Mouse (Mus musculus) forebrain, embryonic 14.5 days (tissue): ENCODE results near the gene Lrmda. TPM values are rescaled to one million over a fixed set of nuclear protein-coding genes. Genes with fewer than 3 reads are reported as not detected.
A peak's percentile ranks its signal among the peaks of the same experiment; 100 is the strongest.

ENCODE experiments used
- ATAC-seq: fragments of 200-750 bp; cut with Nextera tagmentation; 2 replicates; pipeline ENCODE4 v1.8.0; 2017; ENCODE audit warnings: mild to moderate bottlenecking, moderate library complexity
- DNase-seq: peaks from one replicate; pipeline ENCODE4 v3.0.0-alpha.2; 2015; ENCODE audit warnings: low spot score
- H3K27ac ChIP-seq: fragments of 300-500 bp; sonication (generic); 2 replicates; pipeline ENCODE4 v1.5.1; 2014; ENCODE audit warnings: low read depth, mild to moderate bottlenecking, control low read depth, low read length, moderate library complexity
- H3K27me3 ChIP-seq: fragments of 300-500 bp; sonication (generic); replicated peaks from 2 replicates; pipeline ENCODE4 v1.6.1; 2014; ENCODE audit warnings: low read length, control low read depth, mixed read lengths; ENCODE audit not compliant: control insufficient read depth, insufficient read depth
- H3K36me3 ChIP-seq: fragments of 300-500 bp; sonication (generic); 2 replicates; pipeline ENCODE4 v1.6.1; 2014; ENCODE audit warnings: low read length, control low read depth; ENCODE audit not compliant: control insufficient read depth, insufficient read depth
- H3K4me1 ChIP-seq: fragments of 300-500 bp; sonication (generic); 2 replicates; pipeline ENCODE4 v1.6.1; 2014; ENCODE audit warnings: antibody characterized with exemption, low read length, control low read depth; ENCODE audit not compliant: control insufficient read depth, insufficient read depth
- H3K4me2 ChIP-seq: fragments of 300-500 bp; sonication (generic); 2 replicates; pipeline ENCODE4 v1.6.1; 2014; ENCODE audit warnings: mild to moderate bottlenecking, control low read depth, low read length
- H3K4me3 ChIP-seq: fragments of 300-500 bp; sonication (generic); 2 replicates; pipeline ENCODE4 v1.5.1; 2014; ENCODE audit warnings: low read depth, low read length, control low read depth
- H3K9ac ChIP-seq: fragments of 300-500 bp; sonication (generic); 2 replicates; pipeline ENCODE4 v1.6.1; 2014; ENCODE audit warnings: mild to moderate bottlenecking, low read length, control low read depth, moderate library complexity
- H3K9me3 ChIP-seq: fragments of 300-500 bp; sonication (generic); replicated peaks from 2 replicates; pipeline ENCODE4 v1.6.1; 2016; ENCODE audit warnings: low read length, control low read depth, mixed read lengths; ENCODE audit not compliant: control insufficient read depth
- WGBS: fragments of 180-500 bp; shearing (Covaris S2); extraction: QIAGEN DNeasy Blood & Tissue Kit; methylation state at CpG from one replicate; pipeline ENCODE4 v1.1.7; 2014; 5-methylcytosine and 5-hydroxymethylcytosine counted together
- polyA plus RNA-seq: library from polyadenylated mRNA; unstranded; fragments of >200 nt; fragmentation: Nextera tagmentation; extraction: Ambion mirVana; gene quantifications from 2 replicates; pipeline ENCODE4 v1.2.1, GENCODE M21; 2014

Lrmda gene
- polyA plus RNA-seq, 1 experiment from 2014 or later: not detected

DNA sequence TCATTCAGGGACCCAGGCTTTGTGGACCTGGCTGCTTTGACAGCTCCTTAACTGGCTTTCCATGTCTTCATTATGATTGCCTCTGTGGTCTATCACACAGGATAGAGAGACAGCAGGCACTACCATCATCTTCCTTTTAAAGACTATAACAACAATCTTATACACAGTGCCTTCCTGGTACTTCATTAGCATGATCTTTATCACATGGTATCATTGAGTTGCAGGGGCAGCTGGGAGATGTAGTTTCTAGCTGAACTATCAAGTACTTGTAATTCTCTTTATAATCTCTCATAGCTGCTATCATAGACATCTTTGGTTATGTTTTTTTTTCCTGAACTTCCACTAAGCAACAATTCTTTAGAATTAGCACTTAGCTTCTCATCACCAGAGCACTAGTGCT, 474.8 kb downstream of the Lrmda start:
- ATAC-seq: 0 out of 2 replicates have a peak, but pooled peaks have one; percentile 26
- Histone ChIP-seq H3K27me3 (no peaks in the 10 kb centered on the region), H3K27ac (no peak overlapping the region), H3K4me3 (no peak overlapping the region), H3K4me1 (no peaks in the 10 kb centered on the region), H3K9me3 (no peaks in the 10 kb centered on the region), H3K9ac (no peak overlapping the region), H3K36me3 (no peaks in the 10 kb centered on the region), H3K4me2 (no peak overlapping the region)
- DNase-seq: peak; percentile 53

DNA sequence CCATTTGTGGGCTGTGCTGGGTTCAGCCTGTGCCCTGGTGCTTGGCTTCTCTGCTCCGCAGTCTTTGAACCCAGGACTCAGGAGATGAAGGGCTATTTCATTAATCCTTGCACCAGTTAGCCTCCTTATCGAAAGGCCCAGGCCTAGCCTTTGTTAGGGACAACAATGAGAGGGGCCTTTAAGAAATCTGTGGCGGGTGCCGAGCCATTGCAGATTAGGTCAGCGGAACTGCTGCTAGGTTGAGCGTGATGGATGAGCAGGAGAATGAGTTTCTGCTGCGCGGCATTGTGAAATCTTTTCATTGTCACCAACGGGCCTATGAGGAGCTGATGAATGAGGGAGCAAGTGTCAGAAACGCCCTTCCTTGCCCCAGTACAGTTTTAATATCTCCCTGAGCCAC, 475.4 kb downstream of the Lrmda start:
- H3K36me3 ChIP-seq: no peaks in the 10 kb centered on the region
- DNase-seq: no peak
- ATAC-seq: no peak
- H3K9me3 ChIP-seq: no peaks in the 10 kb centered on the region
- H3K4me1 ChIP-seq: no peaks in the 10 kb centered on the region
- H3K27me3 ChIP-seq: no peaks in the 10 kb centered on the region
- H3K27ac ChIP-seq: no peak overlapping the region
- WGBS: 8% methylated on average over 10 of the region's 10 CpGs
- no peak overlapping the region for H3K4me3 ChIP-seq
- no peak overlapping the region for H3K4me2 ChIP-seq
- no peak overlapping the region for H3K9ac ChIP-seq

DNA sequence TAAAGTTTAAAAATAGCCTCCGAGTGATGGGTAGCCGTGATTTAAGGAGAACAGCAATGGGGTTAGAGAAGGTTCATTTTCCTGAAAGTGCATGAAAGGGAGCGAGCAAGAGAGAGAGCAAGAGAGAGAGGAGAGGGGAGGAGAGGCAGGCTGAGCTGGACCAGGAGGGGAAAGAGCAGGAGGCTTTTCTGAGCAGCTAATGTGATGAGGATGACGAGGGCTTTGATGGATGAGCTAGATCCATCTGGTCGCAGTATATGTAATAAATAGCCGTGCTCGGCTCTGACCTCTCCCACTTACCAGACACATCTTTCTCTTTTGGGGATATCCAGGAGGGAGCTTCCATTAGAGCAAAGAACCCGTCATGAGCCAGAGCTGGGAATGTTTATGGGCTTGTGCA, 475.8 kb downstream of the Lrmda start:
- Histone ChIP-seq H3K9me3 (no peaks in the 10 kb centered on the region), H3K36me3 (no peaks in the 10 kb centered on the region), H3K9ac (no peak overlapping the region), H3K4me1 (no peaks in the 10 kb centered on the region), H3K4me2 (no peak overlapping the region), H3K4me3 (no peak overlapping the region), H3K27me3 (no peaks in the 10 kb centered on the region), H3K27ac (no peak overlapping the region)
- 59% methylated on average over 8 of the region's 8 CpGs for WGBS
- DNase-seq: no peak
- ATAC-seq: no peak

DNA sequence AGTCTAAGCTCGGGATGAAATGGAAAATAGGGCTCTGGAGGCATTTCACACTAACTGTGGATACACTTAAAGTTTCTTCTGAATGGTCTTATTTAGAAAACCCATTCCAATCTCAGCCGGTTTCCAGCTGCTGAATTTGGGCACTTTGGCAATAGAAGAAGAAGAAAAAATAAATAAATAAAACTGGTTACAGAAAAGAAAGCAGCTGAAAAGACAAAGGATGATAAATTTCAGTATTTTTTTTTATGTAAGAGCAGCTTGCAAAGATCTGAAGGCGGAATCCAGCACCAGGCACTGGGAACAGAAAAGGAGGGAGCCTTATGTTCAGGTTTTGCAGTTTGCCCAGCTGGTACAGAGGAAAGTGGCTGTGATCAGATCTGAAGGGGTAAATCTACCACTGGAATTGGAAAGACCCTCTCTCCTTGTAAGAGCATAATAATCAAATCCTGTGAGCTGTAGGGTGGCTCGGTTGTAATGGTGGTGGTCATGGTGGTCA, 478.2 kb downstream of the Lrmda start:
- no peak for DNase-seq
- ATAC-seq: no peak
- Histone ChIP-seq H3K4me3 (no peak overlapping the region), H3K36me3 (no peaks in the 10 kb centered on the region), H3K4me2 (no peak overlapping the region), H3K9me3 (no peaks in the 10 kb centered on the region), H3K27ac (no peak overlapping the region), H3K27me3 (no peaks in the 10 kb centered on the region), H3K9ac (no peak overlapping the region), H3K4me1 (no peaks in the 10 kb centered on the region)
- WGBS: 75% methylated on average over 4 of the region's 4 CpGs

DNA sequence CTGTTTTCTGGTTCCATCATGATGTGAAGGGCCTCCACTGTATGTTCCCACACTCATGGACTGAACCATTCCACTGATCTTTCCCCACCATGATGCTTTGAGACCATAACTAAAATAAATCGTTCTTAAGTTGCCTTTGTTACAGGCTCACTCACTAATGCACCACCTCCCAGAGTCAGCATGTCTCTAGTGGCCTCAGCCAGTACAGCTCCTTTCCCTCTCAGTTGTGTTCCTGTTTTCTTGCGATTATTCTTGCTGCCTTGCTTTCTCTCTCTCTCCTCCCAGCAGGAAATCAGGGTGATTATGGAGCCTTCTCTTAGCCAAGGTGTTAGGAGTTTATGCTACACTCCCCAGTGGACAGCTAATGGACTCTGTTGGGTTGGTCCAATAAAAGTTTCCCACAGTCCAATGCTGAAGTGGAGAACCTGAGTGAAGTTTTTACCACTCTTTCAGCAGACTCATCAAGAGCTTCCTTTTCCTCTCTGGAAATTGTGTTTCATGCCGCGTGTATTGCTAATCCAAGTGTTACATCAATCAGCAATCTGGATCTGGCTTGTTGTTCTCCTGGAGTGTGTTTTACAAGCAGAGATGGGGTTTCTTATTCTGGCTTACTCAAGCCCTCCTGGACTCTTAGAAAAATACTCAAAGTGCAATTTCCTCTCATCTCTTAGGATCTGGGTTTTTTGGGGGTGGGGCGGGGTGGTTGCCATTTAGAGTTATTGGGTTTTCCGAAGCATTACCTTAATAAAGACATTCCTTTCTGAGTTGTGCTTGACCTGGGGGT, 490.4 kb downstream of the Lrmda start:
- Histone ChIP-seq H3K27ac (no peak overlapping the region), H3K36me3 (no peaks in the 10 kb centered on the region), H3K9me3 (no peaks in the 10 kb centered on the region), H3K27me3 (no peaks in the 10 kb centered on the region), H3K9ac (no peak overlapping the region), H3K4me2 (no peak overlapping the region), H3K4me3 (no peak overlapping the region), H3K4me1 (no peaks in the 10 kb centered on the region)
- ATAC-seq (no peak), DNase-seq (no peak)
- 73% methylated on average over 6 of the region's 6 CpGs for WGBS

DNA sequence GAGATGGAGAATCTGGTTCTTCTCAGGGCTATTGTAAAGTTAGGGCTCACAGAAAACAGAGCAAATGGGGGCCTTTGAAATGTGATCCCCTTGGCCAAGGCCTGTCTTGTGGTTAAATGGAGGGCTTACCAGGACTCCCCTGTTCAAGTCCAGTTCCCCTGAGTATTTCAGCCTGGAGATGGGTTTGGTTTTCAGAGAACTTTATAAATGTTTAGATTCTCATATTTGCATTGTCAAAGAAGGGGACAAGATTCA, 490.9 kb downstream of the Lrmda start:
- H3K27ac ChIP-seq: no peak overlapping the region
- no peaks in the 10 kb centered on the region for H3K27me3 ChIP-seq
- no peak overlapping the region for H3K9ac ChIP-seq
- H3K9me3 ChIP-seq: no peaks in the 10 kb centered on the region
- DNase-seq (no peak), ATAC-seq (no peak)
- H3K4me2 ChIP-seq: no peak overlapping the region
- no peaks in the 10 kb centered on the region for H3K4me1 ChIP-seq
- H3K36me3 ChIP-seq: no peaks in the 10 kb centered on the region
- H3K4me3 ChIP-seq: no peak overlapping the region

DNA sequence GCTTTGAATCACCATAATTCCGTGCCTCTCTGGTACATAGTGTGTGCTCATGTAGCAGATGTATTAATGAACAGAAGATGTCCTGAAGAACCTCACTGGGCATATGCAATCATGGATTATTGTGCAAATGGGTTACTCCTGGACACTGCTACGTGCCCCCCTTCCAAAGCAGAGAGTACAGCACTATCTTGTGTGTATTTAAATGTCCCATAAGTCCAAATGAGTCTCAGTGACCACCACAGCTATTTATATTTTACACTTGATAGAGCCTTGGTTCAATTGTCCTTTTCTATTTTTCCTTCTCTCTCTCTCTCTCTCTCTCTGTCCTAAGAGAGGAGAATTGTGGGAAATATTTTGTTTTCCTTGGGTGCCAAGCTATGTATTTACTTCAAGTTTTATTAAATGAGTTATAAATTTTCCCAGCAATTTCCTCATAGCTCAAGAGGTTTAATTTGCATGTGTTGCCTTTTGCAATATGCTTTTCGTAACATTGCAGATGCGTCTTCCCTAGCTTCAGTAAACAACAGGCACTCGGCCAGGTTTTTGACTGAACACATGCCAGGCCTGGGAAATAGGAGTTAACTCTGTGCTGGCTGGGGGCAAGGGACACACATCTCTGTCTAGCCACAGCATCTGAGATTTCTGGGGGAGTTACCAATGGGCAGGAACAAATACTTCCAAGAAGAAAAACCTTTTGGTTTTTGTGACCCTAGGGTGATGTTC, 495.0 kb downstream of the Lrmda start:
- no peak overlapping the region for H3K9ac ChIP-seq
- no peaks in the 10 kb centered on the region for H3K27me3 ChIP-seq
- DNase-seq (peak; percentile 92), ATAC-seq (peak; percentile 81; the same call in 1 of the 2 replicates)
- no peaks in the 10 kb centered on the region for H3K36me3 ChIP-seq
- no peak overlapping the region for H3K4me3 ChIP-seq
- no peak overlapping the region for H3K27ac ChIP-seq
- WGBS: 51% methylated on average over 5 of the region's 5 CpGs
- H3K4me2 ChIP-seq: no peak overlapping the region
- H3K4me1 ChIP-seq: no peaks in the 10 kb centered on the region
- H3K9me3 ChIP-seq: no peaks in the 10 kb centered on the region

DNA sequence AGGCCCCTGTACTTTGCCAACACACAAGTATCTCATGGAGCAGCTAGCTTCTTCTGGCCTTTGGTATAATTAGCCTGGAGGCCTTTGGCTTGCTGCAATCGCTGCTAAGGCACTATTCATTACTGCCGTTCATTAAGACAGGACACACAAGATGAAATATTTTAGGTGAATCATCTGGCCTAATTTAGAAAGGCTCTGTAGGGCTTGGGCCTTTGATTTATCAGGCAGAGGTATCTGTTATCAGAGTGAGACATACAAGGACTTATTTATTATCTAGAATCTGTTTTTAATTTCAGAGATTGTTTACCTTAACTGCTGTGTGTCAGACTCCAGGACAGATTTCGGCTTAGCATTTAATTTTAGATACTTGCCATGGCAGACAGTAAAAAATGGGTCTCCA, 511.2 kb downstream of the Lrmda start:
- Histone ChIP-seq H3K36me3 (no peaks in the 10 kb centered on the region), H3K27me3 (no peaks in the 10 kb centered on the region), H3K4me2 (no peak overlapping the region), H3K27ac (no peak overlapping the region), H3K9ac (no peak overlapping the region), H3K4me1 (no peaks in the 10 kb centered on the region), H3K9me3 (no peaks in the 10 kb centered on the region), H3K4me3 (no peak overlapping the region)
- ATAC-seq (no peak), DNase-seq (no peak)
- WGBS: 67% methylated on average over 3 of the region's 3 CpGs

DNA sequence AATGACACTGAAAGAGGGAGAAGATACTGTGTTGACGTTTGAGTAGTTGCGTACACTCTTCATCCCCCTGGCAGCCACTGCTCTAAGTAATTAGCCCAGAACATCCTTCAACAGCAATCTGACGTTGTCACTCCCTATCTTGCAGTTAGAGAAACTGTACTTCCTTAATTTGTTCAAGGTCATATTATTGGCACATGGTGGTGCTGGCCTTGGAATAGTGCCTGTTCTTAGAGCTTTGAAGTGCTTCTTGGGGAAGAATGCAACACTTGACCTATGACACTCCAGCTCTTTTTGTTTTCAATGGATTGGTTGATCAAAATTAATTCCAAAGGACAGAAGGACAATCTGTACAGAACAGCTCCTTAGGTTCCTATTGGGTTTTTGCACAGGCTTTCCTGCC, 514.0 kb downstream of the Lrmda start:
- ATAC-seq: no peak
- WGBS: 81% methylated on average over 3 of the region's 3 CpGs

More for the DNA sequence above, 514.0 kb downstream of the Lrmda start:
- H3K36me3 ChIP-seq: no peaks in the 10 kb centered on the region
- no peak overlapping the region for H3K27ac ChIP-seq
- no peaks in the 10 kb centered on the region for H3K27me3 ChIP-seq
- H3K9ac ChIP-seq: no peak overlapping the region
- H3K4me3 ChIP-seq: no peak overlapping the region
- H3K4me1 ChIP-seq: no peaks in the 10 kb centered on the region
- DNase-seq: no peak
- H3K9me3 ChIP-seq: no peaks in the 10 kb centered on the region
- H3K4me2 ChIP-seq: no peak overlapping the region
